Mouse (Mus musculus): ENCODE results near the gene Hoxa9. TPM values are rescaled to one million over a fixed set of nuclear protein-coding genes. Genes with fewer than 3 reads are reported as not detected.

The Hoxa9 gene
- polyA plus RNA-seq, 1 experiment from 2014 or later = 3.0 TPM

GRCm38 (mm10) chr6:52261751-52262462 lies 31.0 kb upstream of the Hoxa9 start:
- Histone ChIP-seq H3K27me3 (replicated peaks; ENCODE audit: control insufficient read depth, insufficient read depth, low read length) (peaks cover 87% of the 10 kb centered on the region), H3K27ac (ENCODE audit: low read depth, low read length) (no peak overlapping the region), H3K9ac (ENCODE audit: low read depth, low read length) (no peak overlapping the region), H3K4me1 (replicated peaks; ENCODE audit: control insufficient read depth, insufficient read depth, low read length) (no peaks in the 10 kb centered on the region), H3K36me3 (ENCODE audit: control insufficient read depth, insufficient read depth) (no peaks in the 10 kb centered on the region), H3K4me2 (replicated peaks; ENCODE audit: low read depth) (no peak overlapping the region), H3K4me3 (ENCODE audit: low read depth, low read length) (peak overlapping the region; percentile 2; the same call in 1 of the 2 replicates), H3K9me3 (ENCODE audit: control insufficient read depth) (no peaks in the 10 kb centered on the region)
- no peak for TF ChIP-seq CTCF (IDR thresholded peaks at IDR 0.05; ENCODE audit: low read depth)
- WGBS = 5% methylated on average over 9 of the region's 9 CpGs
- ATAC-seq = no peak

DNA sequence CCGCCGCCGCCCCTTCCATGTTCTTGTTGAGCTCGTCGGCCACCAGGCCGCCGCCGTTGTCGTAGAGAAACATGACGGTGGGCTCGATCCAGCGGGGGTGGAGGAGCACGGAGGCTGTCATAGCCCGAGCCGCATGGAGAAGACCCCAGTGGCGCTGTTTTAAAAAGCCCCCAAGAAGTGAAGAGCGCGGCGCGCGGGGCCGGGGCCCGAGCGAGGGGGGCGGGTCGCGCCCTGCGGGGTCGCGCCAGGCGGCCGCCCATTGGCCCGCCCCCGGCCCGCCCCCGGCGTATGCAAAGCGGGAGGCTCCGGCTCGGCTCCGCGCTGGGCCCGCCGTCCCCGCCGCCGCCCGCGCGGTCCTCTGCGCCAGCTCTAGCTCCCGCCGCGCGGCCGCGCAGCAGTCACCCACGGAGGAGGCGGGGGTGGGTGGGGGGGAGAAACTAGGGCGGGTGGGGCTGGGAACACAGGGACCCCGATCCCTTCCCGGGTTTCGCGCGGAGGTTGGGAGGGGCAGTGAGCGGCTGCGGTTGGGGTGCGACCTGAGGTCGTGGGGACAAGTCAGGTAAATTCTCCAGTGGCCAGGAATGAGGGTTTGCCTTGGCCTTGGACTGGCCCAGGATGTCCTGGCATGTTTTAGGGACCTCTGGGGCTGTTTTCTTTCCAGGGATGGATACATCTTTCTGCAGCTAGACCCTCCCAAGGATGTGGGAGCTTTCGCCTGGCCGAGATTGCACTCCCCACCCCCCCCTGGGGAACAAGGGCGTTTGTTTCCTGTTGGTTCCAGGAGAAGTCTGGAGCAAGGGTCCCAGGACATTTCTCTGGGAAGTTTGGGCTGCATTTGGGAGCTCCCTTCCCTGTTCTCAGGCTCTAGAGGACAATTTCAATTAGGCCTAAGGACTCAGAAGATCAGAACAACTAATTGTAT lies 30.0 kb upstream of the Hoxa9 start, which contains the start of gene Hoxa13:
Gene Hoxa13, minus strand, starts transcription at position 227 of the 922 bp plus-strand sequence.
- Histone ChIP-seq H3K36me3 (ENCODE audit: control insufficient read depth, insufficient read depth) (no peaks in the 10 kb centered on the region), H3K4me2 (replicated peaks; ENCODE audit: low read depth) (peak within 1 kb of the TSS; percentile 73), H3K9ac (ENCODE audit: low read depth, low read length) (peak within 1 kb of the TSS; percentile 31), H3K27me3 (replicated peaks; ENCODE audit: control insufficient read depth, insufficient read depth, low read length) (peaks cover 86% of the 10 kb centered on the region), H3K27ac (ENCODE audit: low read depth, low read length) (no peak within 1 kb of the TSS), H3K4me3 (ENCODE audit: low read depth, low read length) (peak within 1 kb of the TSS; percentile 45), H3K9me3 (ENCODE audit: control insufficient read depth) (no peaks in the 10 kb centered on the region), H3K4me1 (replicated peaks; ENCODE audit: control insufficient read depth, insufficient read depth, low read length) (no peaks in the 10 kb centered on the region)
- TF ChIP-seq CTCF (IDR thresholded peaks at IDR 0.05; ENCODE audit: low read depth) = no peak
- peak; percentile 31; the same call in 1 of the 2 replicates for ATAC-seq
- WGBS = 1% methylated on average over 35 of the region's 72 CpGs

GRCm38 (mm10) chr6:52259811-52260261 lies 28.9 kb upstream of the Hoxa9 start:
- Histone ChIP-seq H3K27ac (ENCODE audit: low read depth, low read length) (no peak overlapping the region), H3K4me3 (ENCODE audit: low read depth, low read length) (peak overlapping the region; percentile 45), H3K36me3 (ENCODE audit: control insufficient read depth, insufficient read depth) (no peaks in the 10 kb centered on the region), H3K4me1 (replicated peaks; ENCODE audit: control insufficient read depth, insufficient read depth, low read length) (no peaks in the 10 kb centered on the region), H3K4me2 (replicated peaks; ENCODE audit: low read depth) (peak overlapping the region; percentile 73), H3K9me3 (ENCODE audit: control insufficient read depth) (no peaks in the 10 kb centered on the region), H3K9ac (ENCODE audit: low read depth, low read length) (peak overlapping the region; percentile 31; the same call in 1 of the 2 replicates), H3K27me3 (replicated peaks; ENCODE audit: control insufficient read depth, insufficient read depth, low read length) (peaks cover 86% of the 10 kb centered on the region)
- ATAC-seq = no peak
- WGBS = under 1% methylated on average over 33 of the region's 39 CpGs
- no peak for TF ChIP-seq CTCF (IDR thresholded peaks at IDR 0.05; ENCODE audit: low read depth)

GRCm38 (mm10) chr6:52259081-52259790 lies 28.3 kb upstream of the Hoxa9 start:
- no peak overlapping the region for H3K27ac ChIP-seq (ENCODE audit: low read depth, low read length)
- WGBS = 2% methylated on average over 24 of the region's 25 CpGs
- H3K9ac ChIP-seq (ENCODE audit: low read depth, low read length) = peak overlapping the region; percentile 31; the same call in 1 of the 2 replicates
- no peak overlapping the region for H3K4me2 ChIP-seq (replicated peaks; ENCODE audit: low read depth)
- ATAC-seq = no peak
- no peaks in the 10 kb centered on the region for H3K9me3 ChIP-seq (ENCODE audit: control insufficient read depth)
- no peak for TF ChIP-seq CTCF (IDR thresholded peaks at IDR 0.05; ENCODE audit: low read depth)
- H3K4me1 ChIP-seq (replicated peaks; ENCODE audit: control insufficient read depth, insufficient read depth, low read length) = no peaks in the 10 kb centered on the region
- H3K4me3 ChIP-seq (ENCODE audit: low read depth, low read length) = peak overlapping the region; percentile 45
- H3K27me3 ChIP-seq (replicated peaks; ENCODE audit: control insufficient read depth, insufficient read depth, low read length) = peaks cover 85% of the 10 kb centered on the region
- no peaks in the 10 kb centered on the region for H3K36me3 ChIP-seq (ENCODE audit: control insufficient read depth, insufficient read depth)

DNA sequence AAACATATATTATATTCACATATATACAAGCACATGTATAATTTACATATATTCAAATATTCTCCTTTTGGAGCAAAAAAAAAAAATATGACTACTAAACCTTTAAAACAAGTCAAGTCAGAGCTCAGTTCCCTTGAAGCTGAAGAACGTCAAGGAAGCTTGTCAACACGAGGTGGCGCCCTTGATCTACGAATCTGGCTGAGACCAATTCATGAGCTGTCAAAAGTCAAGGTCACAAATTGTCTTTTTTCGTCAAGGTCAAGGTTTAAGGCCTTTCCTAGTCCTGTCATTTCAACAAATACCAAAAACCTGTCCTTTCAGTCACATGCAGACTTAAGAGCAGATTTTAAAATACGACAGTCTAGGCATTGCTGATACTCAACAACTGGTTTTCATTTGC lies 26.1 kb upstream of the Hoxa9 start:
- Histone ChIP-seq H3K27ac (ENCODE audit: low read depth, low read length) (no peak overlapping the region), H3K9ac (ENCODE audit: low read depth, low read length) (no peak overlapping the region), H3K36me3 (ENCODE audit: control insufficient read depth, insufficient read depth) (no peaks in the 10 kb centered on the region), H3K4me1 (replicated peaks; ENCODE audit: control insufficient read depth, insufficient read depth, low read length) (no peaks in the 10 kb centered on the region), H3K9me3 (ENCODE audit: control insufficient read depth) (no peaks in the 10 kb centered on the region), H3K4me3 (ENCODE audit: low read depth, low read length) (no peak overlapping the region), H3K4me2 (replicated peaks; ENCODE audit: low read depth) (no peak overlapping the region), H3K27me3 (replicated peaks; ENCODE audit: control insufficient read depth, insufficient read depth, low read length) (peaks cover 86% of the 10 kb centered on the region)
- peak; percentile 87 for TF ChIP-seq CTCF (IDR thresholded peaks at IDR 0.05; ENCODE audit: low read depth)
- 4% methylated on average over 6 of the region's 6 CpGs for whole genome bisulfite sequencing
- ATAC-seq = no peak

Data from intestine, postnatal 0 days (tissue).